Mouse (Mus musculus): Measurements from ENCODE around the gene Msrb2. TPM values are rescaled to one million over a fixed set of nuclear protein-coding genes. Genes with fewer than 3 reads are reported as not detected.

Gene Msrb2
- polyA plus RNA-seq, 1 experiment from 2014 or later: 12.1 TPM

DNA sequence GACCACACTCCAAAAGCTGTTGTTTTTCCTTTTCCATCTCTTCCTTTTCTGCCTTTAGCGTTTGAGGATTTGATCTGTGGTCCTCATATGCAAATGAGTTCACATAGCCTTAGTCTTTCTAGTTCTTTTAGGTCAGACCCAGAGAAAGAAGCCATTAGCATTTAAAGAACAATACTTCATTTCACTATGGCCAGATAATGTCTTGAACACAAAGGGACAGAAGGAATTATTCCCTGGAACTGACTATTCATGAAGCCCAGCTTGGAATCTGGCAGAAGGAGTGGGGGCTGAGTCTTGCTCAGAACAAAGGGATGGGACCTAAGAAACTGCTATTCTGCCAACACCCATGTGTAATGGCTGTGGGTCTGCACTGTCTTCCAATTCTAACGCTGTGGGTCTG is 21.6 kb downstream of the Msrb2 start:
- 12% methylated on average over 2 of the region's 2 CpGs for WGBS
- Histone ChIP-seq H3K4me1 (no peaks in the 10 kb centered on the region), H3K4me3 (replicated peaks) (no peak overlapping the region), H3K27me3 (replicated peaks) (no peaks in the 10 kb centered on the region), H3K4me2 (no peak overlapping the region), H3K27ac (replicated peaks) (no peak overlapping the region), H3K36me3 (no peaks in the 10 kb centered on the region), H3K9ac (replicated peaks) (no peak overlapping the region), H3K9me3 (replicated peaks) (no peaks in the 10 kb centered on the region; the same call in 1 of the 2 replicates)
- ATAC-seq (ENCODE audit: low FRiP score): no peak

DNA sequence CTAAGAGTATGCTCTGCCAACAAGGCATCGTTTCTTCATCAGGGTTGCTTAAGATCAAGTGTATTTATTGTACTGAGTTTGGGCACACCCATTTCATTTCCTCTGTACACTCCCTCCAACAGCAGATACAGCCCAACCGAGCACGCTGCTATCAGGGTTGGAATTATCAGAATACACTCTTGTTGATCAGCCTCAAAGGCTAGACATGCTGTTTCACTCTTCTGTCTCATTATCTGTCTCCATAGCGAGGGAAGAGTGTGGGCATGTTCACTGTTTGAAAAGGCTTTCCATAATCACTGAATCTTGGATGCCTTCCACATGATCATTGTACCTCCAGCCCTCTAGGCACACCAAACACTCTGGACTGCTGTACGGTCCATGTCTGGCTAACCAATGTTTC is 34.2 kb downstream of the Msrb2 start:
- no peak for ATAC-seq (ENCODE audit: low FRiP score)
- Histone ChIP-seq H3K4me3 (replicated peaks) (no peak overlapping the region), H3K4me1 (no peaks in the 10 kb centered on the region), H3K9me3 (replicated peaks) (no peaks in the 10 kb centered on the region), H3K4me2 (no peak overlapping the region), H3K27ac (replicated peaks) (no peak overlapping the region), H3K36me3 (no peaks in the 10 kb centered on the region), H3K27me3 (replicated peaks) (no peaks in the 10 kb centered on the region), H3K9ac (replicated peaks) (no peak overlapping the region)
- 79% methylated on average over 5 of the region's 5 CpGs for WGBS

DNA sequence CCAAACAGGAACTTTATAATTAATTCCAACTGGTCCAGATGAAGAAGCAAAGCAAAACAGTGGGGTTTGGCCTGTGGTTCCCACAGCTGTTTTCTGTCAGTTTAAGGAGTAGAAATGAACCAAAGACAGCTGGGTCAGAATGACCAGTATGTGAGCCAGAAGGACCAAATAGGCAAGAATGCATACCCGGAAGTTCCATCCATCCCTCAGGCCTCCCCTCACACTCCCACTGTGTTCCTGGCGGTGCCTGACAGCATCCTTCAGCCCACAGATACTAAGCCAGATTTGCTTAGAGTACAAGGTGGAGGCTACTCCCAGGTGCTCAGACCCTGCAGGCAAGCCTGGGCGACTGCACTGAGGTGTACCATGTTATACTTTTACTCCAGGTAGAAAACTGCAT is 35.3 kb downstream of the Msrb2 start:
- H3K9ac ChIP-seq (replicated peaks): no peak overlapping the region
- no peaks in the 10 kb centered on the region for H3K4me1 ChIP-seq
- ATAC-seq (ENCODE audit: low FRiP score): no peak
- H3K4me2 ChIP-seq: no peak overlapping the region
- no peak overlapping the region for H3K27ac ChIP-seq (replicated peaks)
- 83% methylated on average over 3 of the region's 3 CpGs for WGBS
- no peak overlapping the region for H3K4me3 ChIP-seq (replicated peaks)
- no peaks in the 10 kb centered on the region for H3K36me3 ChIP-seq
- no peaks in the 10 kb centered on the region for H3K9me3 ChIP-seq (replicated peaks)
- no peaks in the 10 kb centered on the region for H3K27me3 ChIP-seq (replicated peaks)

DNA sequence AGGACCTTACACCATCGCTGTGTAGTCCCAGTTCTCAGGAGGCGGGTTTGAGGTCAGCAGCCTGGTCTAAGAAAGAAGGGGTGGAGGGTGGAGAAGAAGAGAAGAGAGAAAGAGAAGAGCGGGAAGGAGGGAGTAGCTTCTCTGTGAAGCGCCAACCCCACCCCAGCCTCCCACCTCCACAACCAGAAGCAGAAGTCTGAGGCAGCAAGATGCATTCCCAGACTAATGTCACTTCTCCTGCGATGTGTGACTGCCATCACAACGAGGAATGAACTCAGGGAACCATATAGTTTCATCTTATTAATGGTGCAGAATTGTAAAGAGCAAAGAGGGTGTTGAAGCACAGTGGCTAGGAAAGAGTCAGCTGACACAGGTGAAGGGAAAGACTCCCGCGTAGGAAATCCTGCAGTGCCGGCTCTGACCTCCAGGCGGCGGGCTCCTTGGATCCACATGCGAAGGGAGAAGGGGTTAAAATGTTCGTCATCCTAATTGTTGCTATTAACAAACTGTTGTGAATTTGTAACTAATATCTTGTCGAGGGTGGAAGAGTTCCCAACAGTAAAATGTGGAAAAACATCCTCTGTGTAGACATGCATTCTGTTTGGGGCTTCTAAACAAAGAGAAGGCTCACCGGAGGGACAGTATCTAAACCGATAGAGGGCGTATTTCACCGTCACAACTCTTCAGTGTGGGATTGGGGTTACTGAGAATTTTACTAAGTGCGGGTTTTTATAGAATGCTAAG is 43.2 kb downstream of the Msrb2 start:
- Histone ChIP-seq H3K4me1 (no peaks in the 10 kb centered on the region), H3K27ac (replicated peaks) (no peak overlapping the region), H3K27me3 (replicated peaks) (peaks cover 5% of the 10 kb centered on the region), H3K4me2 (peak overlapping the region; percentile 65), H3K36me3 (no peaks in the 10 kb centered on the region), H3K9ac (replicated peaks) (peak overlapping the region; percentile 31; the same call in 1 of the 2 replicates), H3K9me3 (replicated peaks) (no peaks in the 10 kb centered on the region), H3K4me3 (replicated peaks) (peak overlapping the region; percentile 36)
- ATAC-seq (ENCODE audit: low FRiP score): peak; percentile 76
- WGBS: 22% methylated on average over 19 of the region's 19 CpGs

DNA sequence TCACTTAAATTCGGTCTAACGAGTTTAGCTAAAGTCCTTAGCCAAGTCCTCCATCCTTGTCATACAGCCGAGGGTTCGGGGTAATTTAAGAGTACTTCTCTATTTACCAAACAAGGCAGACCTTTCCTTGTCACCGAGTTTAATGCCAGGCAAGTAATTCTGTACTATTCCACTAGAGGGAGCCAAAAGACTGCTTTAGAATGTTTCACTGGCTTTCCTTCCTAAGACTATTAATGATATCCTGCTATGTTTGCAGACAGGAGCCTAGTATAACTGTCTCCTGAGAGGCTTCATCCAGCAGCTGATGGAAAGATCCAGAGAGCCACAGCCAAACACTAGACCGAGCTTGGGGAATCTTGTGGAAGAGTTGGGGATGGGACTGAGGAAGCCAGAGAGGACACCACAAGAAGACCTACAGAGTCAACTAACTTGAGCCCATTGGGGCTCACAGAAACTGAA is 43.9 kb downstream of the Msrb2 start:
- WGBS: 3% methylated on average over 6 of the region's 6 CpGs
- H3K27ac ChIP-seq (replicated peaks): no peak overlapping the region
- peak overlapping the region; percentile 31; the same call in 1 of the 2 replicates for H3K9ac ChIP-seq (replicated peaks)
- H3K9me3 ChIP-seq (replicated peaks): no peaks in the 10 kb centered on the region
- no peaks in the 10 kb centered on the region for H3K4me1 ChIP-seq
- H3K27me3 ChIP-seq (replicated peaks): peaks cover 5% of the 10 kb centered on the region
- peak overlapping the region; percentile 65 for H3K4me2 ChIP-seq
- H3K4me3 ChIP-seq (replicated peaks): peak overlapping the region; percentile 36
- ATAC-seq (ENCODE audit: low FRiP score): peak; percentile 78
- H3K36me3 ChIP-seq: no peaks in the 10 kb centered on the region

DNA sequence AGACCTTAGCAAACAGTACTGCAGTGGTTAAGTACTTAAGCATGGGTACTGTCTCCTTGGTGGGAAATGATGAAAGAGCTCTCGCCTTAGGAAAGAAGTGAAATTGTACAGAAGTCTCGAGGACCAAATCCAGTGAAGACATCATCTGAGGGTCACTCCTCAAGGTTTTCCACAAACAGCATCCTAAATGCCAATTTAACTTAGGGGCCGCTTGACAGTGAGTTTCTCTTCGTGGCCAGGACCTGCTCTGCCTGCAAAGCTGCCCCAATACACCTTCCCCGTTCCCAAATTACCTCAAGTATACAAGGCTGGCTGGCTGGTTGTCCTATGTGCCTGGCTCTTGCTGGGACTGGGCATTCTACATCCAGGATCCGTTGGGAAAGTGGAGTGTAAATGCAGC is 44.8 kb downstream of the Msrb2 start:
- Histone ChIP-seq H3K27ac (replicated peaks) (no peak overlapping the region), H3K9ac (replicated peaks) (no peak overlapping the region), H3K4me1 (no peaks in the 10 kb centered on the region), H3K4me3 (replicated peaks) (no peak overlapping the region), H3K36me3 (no peaks in the 10 kb centered on the region), H3K27me3 (replicated peaks) (peaks cover 5% of the 10 kb centered on the region), H3K9me3 (replicated peaks) (no peaks in the 10 kb centered on the region), H3K4me2 (no peak overlapping the region)
- 76% methylated on average over 6 of the region's 6 CpGs for WGBS
- no peak for ATAC-seq (ENCODE audit: low FRiP score)

DNA sequence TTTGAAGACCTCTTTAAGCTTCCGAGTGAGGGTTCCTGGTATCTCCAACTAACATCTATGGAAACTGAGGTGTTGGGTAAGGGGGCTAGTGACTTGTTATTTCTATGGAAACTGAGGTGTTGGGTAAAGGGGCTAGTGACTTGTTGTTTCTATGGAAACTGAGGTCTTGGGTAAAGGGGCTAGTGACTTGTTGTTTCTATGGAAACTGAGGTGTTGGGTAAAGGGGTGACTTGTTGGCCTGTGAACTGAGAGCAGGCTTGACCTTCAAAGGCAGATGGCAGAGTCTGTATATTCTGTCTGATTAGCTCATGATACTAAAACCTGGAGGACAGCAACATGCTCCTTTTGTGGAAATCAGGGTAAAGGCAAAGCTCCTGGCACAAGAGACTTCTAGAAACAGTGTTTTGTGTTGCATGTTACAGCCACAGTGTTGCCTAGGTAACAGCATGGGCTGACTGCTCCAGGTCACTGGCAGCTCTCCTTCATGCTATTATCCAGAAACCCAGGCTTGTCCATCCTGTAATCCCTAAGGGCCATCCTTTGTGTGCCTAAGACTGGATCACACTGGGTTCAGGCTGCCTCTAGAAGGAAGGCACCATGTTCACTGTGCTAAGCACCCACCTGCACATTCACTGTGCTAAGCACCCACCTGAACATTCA is 48.6 kb downstream of the Msrb2 start:
- no peaks in the 10 kb centered on the region for H3K36me3 ChIP-seq
- no peak overlapping the region for H3K27ac ChIP-seq (replicated peaks)
- H3K9me3 ChIP-seq (replicated peaks): no peaks in the 10 kb centered on the region
- no peaks in the 10 kb centered on the region for H3K4me1 ChIP-seq
- H3K4me2 ChIP-seq: no peak overlapping the region
- H3K4me3 ChIP-seq (replicated peaks): no peak overlapping the region
- ATAC-seq (ENCODE audit: low FRiP score): peak; percentile 54; the same call in 1 of the 2 replicates
- no peak overlapping the region for H3K9ac ChIP-seq (replicated peaks)
- WGBS: 74% methylated on average over 1 of the region's 1 CpGs
- peaks cover 23% of the 10 kb centered on the region for H3K27me3 ChIP-seq (replicated peaks)

DNA sequence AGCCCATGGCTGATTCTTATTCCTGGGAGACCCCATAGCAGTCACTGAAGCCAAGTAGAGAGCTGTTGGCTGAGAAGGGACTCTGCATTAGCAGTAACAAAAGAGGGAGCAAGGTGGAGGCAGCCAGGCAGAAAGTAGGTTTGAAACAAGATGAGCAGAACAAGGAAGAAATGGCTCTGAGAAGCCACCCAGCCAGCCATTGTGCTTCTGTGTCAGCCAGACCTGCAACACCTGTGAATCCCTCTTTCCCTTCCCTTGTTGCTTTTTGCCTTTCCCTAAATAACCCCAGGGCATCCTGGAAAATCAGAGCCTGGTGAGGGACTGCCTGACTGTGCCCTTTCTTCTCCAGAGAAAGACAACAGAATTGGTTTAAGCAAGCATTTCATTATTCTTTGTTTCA is 51.0 kb downstream of the Msrb2 start:
- Histone ChIP-seq H3K9me3 (replicated peaks) (no peaks in the 10 kb centered on the region), H3K27ac (replicated peaks) (no peak overlapping the region), H3K27me3 (replicated peaks) (peaks cover 38% of the 10 kb centered on the region), H3K4me1 (no peaks in the 10 kb centered on the region), H3K9ac (replicated peaks) (no peak overlapping the region), H3K36me3 (no peaks in the 10 kb centered on the region), H3K4me2 (no peak overlapping the region), H3K4me3 (replicated peaks) (no peak overlapping the region)
- ATAC-seq (ENCODE audit: low FRiP score): no peak

DNA sequence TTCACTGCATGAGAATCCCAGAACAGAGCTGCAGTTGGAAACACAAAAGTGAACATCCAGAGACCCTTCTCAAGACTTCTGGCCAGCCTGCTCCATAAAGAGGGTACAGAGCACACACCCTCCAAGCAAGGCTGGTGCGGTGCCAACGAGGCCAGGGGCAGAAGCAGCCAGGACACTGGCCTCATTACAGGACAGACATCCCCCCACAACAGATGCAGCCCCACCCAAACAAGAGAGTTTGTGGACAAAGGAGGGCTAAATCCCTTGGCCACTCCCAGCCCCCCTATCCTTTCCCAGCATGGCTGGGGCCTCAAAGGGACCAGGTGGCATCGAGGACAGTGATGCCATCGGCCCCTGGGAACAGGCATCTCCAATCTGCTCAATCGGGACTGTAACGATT is 51.8 kb downstream of the Msrb2 start:
- H3K36me3 ChIP-seq: no peaks in the 10 kb centered on the region
- no peak overlapping the region for H3K4me3 ChIP-seq (replicated peaks)
- H3K9ac ChIP-seq (replicated peaks): no peak overlapping the region
- 66% methylated on average over 6 of the region's 6 CpGs for WGBS
- ATAC-seq (ENCODE audit: low FRiP score): no peak
- H3K4me2 ChIP-seq: no peak overlapping the region
- no peaks in the 10 kb centered on the region for H3K9me3 ChIP-seq (replicated peaks)
- no peaks in the 10 kb centered on the region for H3K4me1 ChIP-seq
- H3K27ac ChIP-seq (replicated peaks): no peak overlapping the region
- H3K27me3 ChIP-seq (replicated peaks): peaks cover 44% of the 10 kb centered on the region

DNA sequence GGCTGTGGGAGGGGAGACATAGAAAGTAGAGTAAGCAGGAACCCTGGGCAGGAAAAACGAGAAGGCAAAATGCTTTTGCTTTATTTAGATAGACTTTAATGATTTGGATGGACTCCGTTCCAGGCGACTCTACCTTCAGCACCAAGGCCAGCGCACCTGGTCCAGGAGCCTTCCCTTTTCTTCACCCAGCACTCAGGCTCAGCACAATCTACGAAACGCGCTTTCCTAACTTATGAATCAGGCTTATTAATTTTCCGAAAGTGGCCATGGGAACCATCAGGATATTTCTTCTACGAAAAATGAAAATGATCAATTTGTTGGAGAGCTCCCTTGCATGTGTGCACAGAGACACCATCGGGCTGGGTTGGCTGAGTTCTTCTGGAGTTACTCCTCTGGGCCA is 57.8 kb downstream of the Msrb2 start:
- Histone ChIP-seq H3K27me3 (replicated peaks) (peaks cover 88% of the 10 kb centered on the region), H3K9ac (replicated peaks) (no peak overlapping the region), H3K36me3 (no peaks in the 10 kb centered on the region), H3K4me2 (no peak overlapping the region), H3K4me3 (replicated peaks) (no peak overlapping the region), H3K9me3 (replicated peaks) (no peaks in the 10 kb centered on the region), H3K27ac (replicated peaks) (no peak overlapping the region), H3K4me1 (peaks cover 26% of the 10 kb centered on the region)
- no peak for ATAC-seq (ENCODE audit: low FRiP score)
- WGBS: 6% methylated on average over 10 of the region's 10 CpGs

DNA sequence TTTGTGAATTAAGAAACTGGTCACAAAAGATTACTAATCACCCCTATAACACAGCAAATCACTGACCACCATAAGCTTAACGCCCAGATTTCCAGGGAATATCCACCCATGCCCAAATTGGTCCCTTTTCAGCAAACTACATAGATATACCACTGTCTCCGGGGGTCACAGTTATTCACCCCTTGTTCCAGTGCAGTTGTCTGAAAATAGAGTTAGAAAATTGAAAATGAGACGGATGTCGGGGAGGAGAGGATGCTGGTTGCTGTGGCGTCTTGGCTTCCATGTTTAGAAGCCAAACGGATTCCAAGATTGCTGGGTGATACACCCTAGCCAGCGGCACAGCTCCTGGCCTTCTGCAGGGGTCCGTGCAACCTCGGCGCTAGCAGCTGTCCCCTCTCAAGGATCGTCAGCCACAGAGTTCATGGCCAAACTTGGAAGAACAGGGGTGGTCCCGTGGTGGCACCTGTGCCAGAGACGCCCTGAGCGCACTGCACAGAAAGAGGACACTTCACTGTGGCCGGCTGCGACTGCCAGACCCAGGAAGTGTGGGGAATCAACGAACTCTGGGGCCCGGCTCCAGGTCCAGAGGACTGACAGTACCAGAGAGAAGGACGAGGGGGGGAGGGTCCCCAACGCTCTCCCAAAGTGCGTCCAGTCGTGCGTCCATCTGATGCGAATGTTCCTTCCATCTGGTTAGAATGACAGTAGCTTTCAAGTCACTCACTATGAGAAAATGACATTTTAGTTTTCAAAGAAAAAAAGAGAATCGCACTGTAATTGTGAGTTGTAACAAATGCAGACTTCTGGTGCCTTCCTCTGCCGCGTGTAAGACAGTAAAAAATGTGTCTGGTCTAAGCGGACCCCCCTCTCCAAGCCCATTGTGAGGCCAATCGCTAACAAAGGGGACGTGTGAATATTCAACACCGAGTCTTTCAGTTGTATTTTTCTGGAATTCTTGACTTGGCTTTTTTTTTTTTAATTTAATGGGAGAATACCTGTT is 58.8 kb downstream of the Msrb2 start:
- no peaks in the 10 kb centered on the region for H3K9me3 ChIP-seq (replicated peaks)
- WGBS: 3% methylated on average over 31 of the region's 31 CpGs
- peak overlapping the region; percentile 59 for H3K4me2 ChIP-seq
- peaks cover 90% of the 10 kb centered on the region for H3K27me3 ChIP-seq (replicated peaks)
- no peak overlapping the region for H3K27ac ChIP-seq (replicated peaks)
- H3K36me3 ChIP-seq: no peaks in the 10 kb centered on the region
- peak overlapping the region; percentile 32 for H3K4me3 ChIP-seq (replicated peaks)
- ATAC-seq (ENCODE audit: low FRiP score): no peak
- no peak overlapping the region for H3K9ac ChIP-seq (replicated peaks)
- H3K4me1 ChIP-seq: peaks cover 26% of the 10 kb centered on the region
